Mouse (Mus musculus) ES-E14 (cell line): ENCODE data around the gene Kank4.
A peak's percentile ranks its signal among the peaks of the same experiment; 100 is the strongest.

Source experiments
- CHD2 ChIP-seq: IDR thresholded peaks from 2 replicates; pipeline ENCODE4 v1.6.1; 2014; ENCODE audit warnings: mild to moderate bottlenecking, low read depth, low read length, inconsistent platforms
- MAFK ChIP-seq: IDR thresholded peaks from 2 replicates; pipeline ENCODE4 v1.6.1; 2014; ENCODE audit warnings: mild to moderate bottlenecking, low read depth, low read length, inconsistent platforms; ENCODE audit not compliant: insufficient read depth
- ZC3H11A ChIP-seq: IDR thresholded peaks from 2 replicates; pipeline ENCODE4 v1.6.1; 2012; ENCODE audit warnings: low read depth, mild to moderate bottlenecking, inconsistent platforms, low read length, borderline replicate concordance
- ZNF384 ChIP-seq: IDR thresholded peaks from 2 replicates; pipeline ENCODE4 v1.6.1; 2012; ENCODE audit warnings: low read depth, low read length, inconsistent platforms

DNA sequence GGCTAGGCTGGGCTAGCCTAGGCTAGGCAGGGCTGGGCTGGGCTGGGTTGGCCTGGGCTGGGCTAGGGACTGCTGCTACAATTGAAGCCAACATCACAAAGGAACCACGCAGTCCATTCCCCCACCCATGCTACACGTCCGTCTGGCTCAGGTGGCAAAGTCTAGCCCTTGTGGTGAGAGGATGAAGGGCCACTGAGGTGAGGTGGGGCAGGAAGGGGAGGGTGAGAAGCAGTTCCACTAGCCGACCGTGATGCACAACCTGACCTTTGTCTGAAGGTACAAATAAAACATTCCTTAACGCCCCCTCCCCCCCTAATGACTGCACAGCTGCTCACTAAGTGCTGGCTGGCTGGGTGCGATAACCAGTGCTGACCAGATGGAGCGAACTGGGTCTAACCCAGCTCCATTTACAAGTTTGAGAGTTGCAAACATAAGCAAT is 28.4 kb upstream of the Kank4 start:
- no peak for TF ChIP-seq MAFK
- no peak for TF ChIP-seq ZC3H11A
- TF ChIP-seq CHD2 = 0 out of 2 replicates have a peak, but pooled peaks have one; percentile 34
- no peak for TF ChIP-seq ZNF384
